Mouse (Mus musculus): ENCODE measurements around the gene Papss2.

DNA sequence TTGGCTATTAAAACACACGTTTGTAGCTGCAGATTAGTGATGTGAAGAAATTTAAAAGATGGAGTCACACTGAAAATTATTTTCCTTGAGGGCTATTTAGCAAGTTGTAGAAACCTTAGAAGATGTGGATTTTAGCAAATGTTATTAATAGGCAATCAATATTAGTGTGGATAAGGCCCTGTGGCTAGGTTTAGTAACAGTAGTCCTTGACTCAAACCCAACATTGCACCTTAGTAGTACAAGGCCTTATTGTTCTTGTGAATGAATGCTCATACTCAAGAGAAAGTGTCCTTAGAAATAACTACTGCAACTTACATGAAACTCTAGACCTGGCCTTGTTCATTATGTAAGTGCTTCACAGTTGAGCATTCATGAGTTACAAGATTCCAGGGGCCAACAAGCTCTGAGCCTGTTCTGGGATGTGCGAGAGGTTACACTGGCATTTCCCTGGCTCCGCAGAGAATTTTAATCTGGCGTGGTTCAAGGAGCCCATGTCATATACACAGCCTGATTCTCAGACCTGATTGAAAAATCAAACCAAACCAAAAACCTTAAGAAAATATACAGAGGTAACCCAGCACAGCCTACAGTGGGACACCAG is 10.7 kb downstream of the Papss2 start:
- TF ChIP-seq CTCF (conservative IDR thresholded peaks at IDR 0.05; ENCODE audit: insufficient read depth, insufficient read length, low read depth, low read length), result no peak
- no peak for TF ChIP-seq POLR2A (IDR thresholded peaks at IDR 0.05; ENCODE audit: low read depth, low read length)
